Comparison of ENCODE assay signal across 15 mouse cellular contexts in genomic region chr3:34671024-34671660, GRCm38 (mm10). TPM values are rescaled to one million over a fixed set of nuclear protein-coding genes. Genes with fewer than 3 reads are reported as not detected.
DNase-seq lines count a peak whose midpoint lies in the region; ATAC-seq and TF ChIP-seq lines count a peak whose summit lies in the region.
"Had no signal": no experiment of that assay in that cellular context is flagged by ENCODE, and none has a peak within 500 bp of the region (broad histone marks: within the 10 kb centered on the region; RNA-seq: fewer than 3 reads in every experiment).

No protein-coding gene starts in this region.

- TF ChIP-seq CTCF in gastrocnemius, adult 2 months (IDR thresholded peaks at IDR 0.05) = no peak

- H3K9ac ChIP-seq in forebrain, embryonic 16.5 days (replicated peaks; ENCODE audit: low read depth, low read length) = 0 out of 2 replicates have a peak overlapping the region, but pooled peaks have one; percentile 28
- H3K9ac ChIP-seq in midbrain, embryonic 15.5 days = no peak overlapping the region
- H3K9ac ChIP-seq: limb, embryonic 13.5 days had no signal

- H3K27me3 ChIP-seq in forebrain, embryonic 16.5 days (replicated peaks; ENCODE audit: control insufficient read depth, insufficient read depth, low read length) = no peaks in the 10 kb centered on the region
- peaks cover 11% of the 10 kb centered on the region; the same call in 1 of the 2 replicates for H3K27me3 ChIP-seq in midbrain, embryonic 15.5 days (replicated peaks)

- no peaks in the 10 kb centered on the region for H3K9me3 ChIP-seq in forebrain, embryonic 16.5 days (ENCODE audit: control insufficient read depth, low read length)
- H3K9me3 ChIP-seq in midbrain, embryonic 15.5 days = no peaks in the 10 kb centered on the region
- H3K9me3 ChIP-seq: limb, embryonic 13.5 days had no signal

- peak overlapping the region; percentile 36 for H3K4me2 ChIP-seq in forebrain, embryonic 16.5 days (ENCODE audit: low read length)
- no peak overlapping the region for H3K4me2 ChIP-seq in midbrain, embryonic 15.5 days
- H3K4me2 ChIP-seq: limb, embryonic 13.5 days had no signal

- H3K27ac ChIP-seq in forebrain, embryonic 16.5 days (ENCODE audit: low read length) = peak overlapping the region; percentile 46; the same call in 1 of the 2 replicates
- peak overlapping the region; percentile 26; the same call in 1 of the 2 replicates for H3K27ac ChIP-seq in midbrain, embryonic 15.5 days
- H3K27ac ChIP-seq in gastrocnemius, adult 2 months = no peak overlapping the region
- H3K27ac ChIP-seq: kidney, postnatal 0 days; limb, embryonic 13.5 days had no signal

- peaks cover 43% of the 10 kb centered on the region for H3K4me1 ChIP-seq in forebrain, embryonic 16.5 days (replicated peaks; ENCODE audit: control insufficient read depth, insufficient read depth, low read length)
- peaks cover 28% of the 10 kb centered on the region for H3K4me1 ChIP-seq in midbrain, embryonic 15.5 days

- 5% methylated on average over 15 of the region's 15 CpGs for WGBS in forebrain, embryonic 16.5 days
- 5% methylated on average over 15 of the region's 15 CpGs for WGBS in midbrain, embryonic 15.5 days

- no peaks in the 10 kb centered on the region for H3K36me3 ChIP-seq in forebrain, embryonic 16.5 days (ENCODE audit: control insufficient read depth, insufficient read depth)
- H3K36me3 ChIP-seq in midbrain, embryonic 15.5 days (replicated peaks) = no peaks in the 10 kb centered on the region
- H3K36me3 ChIP-seq: G1E; limb, embryonic 13.5 days had no signal

- ATAC-seq in forebrain, embryonic 16.5 days = peak; percentile 39
- no peak for ATAC-seq in midbrain, embryonic 15.5 days (replicated peaks)

- 0 out of 2 replicates have a peak overlapping the region, but pooled peaks have one; percentile 10 for H3K4me3 ChIP-seq in forebrain, embryonic 16.5 days (replicated peaks; ENCODE audit: low read length)
- no peak overlapping the region for H3K4me3 ChIP-seq in midbrain, embryonic 15.5 days
- no peak overlapping the region for H3K4me3 ChIP-seq in gastrocnemius, adult 2 months
- H3K4me3 ChIP-seq: limb, embryonic 13.5 days had no signal

- peak; percentile 67 for DNase-seq in R1 (ENCODE audit: low read depth, low spot score)
- DNase-seq in embryo, embryonic 10 days (ENCODE audit: low spot score) = peak; percentile 61
- DNase-seq in gastrocnemius, adult 2 months = no peak
- DNase-seq in layer of hippocampus, adult 11-12 months (ENCODE audit: low spot score) = no peak
- DNase-seq in ovary, postnatal 36 days (ENCODE audit: low spot score) = no peak
- DNase-seq: adrenal gland, postnatal 14 days; cerebellum, adult 11-12 months; heart, postnatal 4 days; lung, postnatal 4 days had no signal

- intact Hi-C loops in gastrocnemius, adult 2 months (cut with DNase I) = no loop called here

RNA-seq across cellular contexts. Expression of gene Sox2, which starts 20.9 kb away (rescaled TPM):
- 20.8 and 24.0 TPM in 2 replicates for polyA plus RNA-seq in forebrain, embryonic 16.5 days (2015; fragmentation: Nextera tagmentation; extraction: Ambion mirVana)
- 20.7 and 23.2 TPM in 2 replicates for polyA plus RNA-seq in midbrain, embryonic 15.5 days (2015; fragmentation: Nextera tagmentation; extraction: Ambion mirVana)
- not detected for total RNA-seq in gastrocnemius, adult 2 months (2021)
- total RNA-seq: heart, postnatal 4 days had no signal
- polyA plus RNA-seq: G1E; gonadal fat pad, adult 2 months; kidney, postnatal 0 days had no signal

Comparison
In these comparisons a context has a peak if more than half of its experiments do, and no peak if none do; other contexts are left out.
1. DNase-seq: peak in R1 (single experiment) and embryo, embryonic 10 days (single experiment); none in gastrocnemius, adult 2 months (single experiment), layer of hippocampus, adult 11-12 months (single experiment) and ovary, postnatal 36 days (single experiment).